Mouse (Mus musculus): ENCODE measurements at regions not wholly inside any gene's neighbourhood (a gene's known extent, or its start where the extent isn't known, plus 50 kb on each side); places are given as distances from the start of the nearest gene placed in this dataset.

DNA sequence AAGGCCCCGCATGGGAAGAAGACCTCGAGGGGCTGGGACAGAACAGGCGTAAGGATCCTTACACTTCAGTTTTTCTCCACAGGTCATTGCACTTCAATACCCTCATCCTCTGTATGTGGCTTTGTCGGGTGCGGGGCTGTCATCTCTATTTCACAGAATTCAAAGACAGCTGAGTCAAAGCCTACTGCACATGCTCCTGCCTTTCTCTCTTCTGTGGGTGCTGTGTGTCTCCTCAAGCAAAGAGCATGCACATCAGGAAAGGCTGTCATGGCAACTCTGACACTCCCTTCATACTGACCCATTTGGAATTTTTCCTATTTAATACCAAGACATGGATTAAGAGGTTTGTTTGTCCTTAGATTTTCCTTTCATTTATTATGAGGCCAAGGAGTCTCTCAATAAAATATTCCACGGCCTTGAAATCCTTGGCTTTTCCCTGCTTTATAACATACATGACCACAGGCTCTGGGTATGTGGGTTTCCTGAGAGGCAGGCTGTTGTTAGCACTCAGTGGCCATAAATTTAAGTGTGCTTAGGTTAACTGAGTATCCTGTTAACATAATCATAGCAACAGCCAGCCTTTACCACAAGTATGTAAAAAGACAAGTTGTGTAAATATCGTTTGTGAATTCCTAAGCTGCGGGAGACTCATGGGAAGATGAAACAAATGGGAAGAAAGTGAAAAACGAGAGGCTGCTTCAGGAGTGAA, 574.5 kb downstream of the Dcdc2c start:
- TF ChIP-seq CTCF (IDR thresholded peaks at IDR 0.05; ENCODE audit: low read depth, low read length) = no peak
- TF ChIP-seq GATA2 (IDR thresholded peaks at IDR 0.05; ENCODE audit: borderline replicate concordance, low read depth, low read length) = no peak
- TF ChIP-seq GATA1 (IDR thresholded peaks at IDR 0.05; ENCODE audit: borderline replicate concordance, low read length) = no peak
- no peak for TF ChIP-seq TAL1 (conservative IDR thresholded peaks at IDR 0.05; ENCODE audit: low read depth, low read length)

Measured in G1E (cell line).